Mouse (Mus musculus) embryonic facial prominence, embryonic 15.5 days (tissue): Measurements from ENCODE around the gene Mex3d. TPM values are rescaled to one million over a fixed set of nuclear protein-coding genes. Genes with fewer than 3 reads are reported as not detected.

ENCODE experiments used
- ATAC-seq: fragments of 200-750 bp; cut with Nextera tagmentation; 2 replicates; pipeline ENCODE4 v1.8.0; 2017; ENCODE audit warnings: low read depth, moderate TSS enrichment; ENCODE audit not compliant: insufficient number of reproducible peaks, low FRiP score, low TSS enrichment
- H3K27ac ChIP-seq: fragments of 300-500 bp; sonication (generic); replicated peaks from 2 replicates; pipeline ENCODE4 v1.5.1; 2015; ENCODE audit warnings: mild to moderate bottlenecking, inconsistent platforms
- H3K27me3 ChIP-seq: fragments of 300-500 bp; sonication (generic); 2 replicates; pipeline ENCODE4 v1.6.1; 2015; ENCODE audit warnings: inconsistent platforms
- H3K36me3 ChIP-seq: fragments of 300-500 bp; sonication (generic); 2 replicates; pipeline ENCODE4 v1.6.1; 2015; ENCODE audit warnings: mild to moderate bottlenecking, inconsistent platforms
- H3K4me1 ChIP-seq: fragments of 300-500 bp; sonication (generic); 2 replicates; pipeline ENCODE4 v1.6.1; 2015; ENCODE audit warnings: inconsistent platforms
- H3K4me2 ChIP-seq: fragments of 300-500 bp; sonication (generic); replicated peaks from 2 replicates; pipeline ENCODE4 v1.6.1; 2015; ENCODE audit warnings: mild to moderate bottlenecking, inconsistent platforms
- H3K4me3 ChIP-seq: fragments of 300-500 bp; sonication (generic); replicated peaks from 2 replicates; pipeline ENCODE4 v1.5.1; 2015; ENCODE audit warnings: mild to moderate bottlenecking, inconsistent platforms
- H3K9ac ChIP-seq: fragments of 300-500 bp; sonication (generic); 2 replicates; pipeline ENCODE4 v1.6.1; 2015; ENCODE audit warnings: inconsistent platforms
- H3K9me3 ChIP-seq: fragments of 300-500 bp; sonication (generic); replicated peaks from 2 replicates; pipeline ENCODE4 v1.6.1; 2016; ENCODE audit warnings: inconsistent platforms
- WGBS: fragments of 180-500 bp; shearing (Covaris S2); methylation state at CpG from one replicate; pipeline ENCODE4 v1.1.7; 2015; 5-methylcytosine and 5-hydroxymethylcytosine counted together
- polyA plus RNA-seq: library from polyadenylated mRNA; unstranded; fragments of >200 nt; fragmentation: Nextera tagmentation; extraction: Ambion mirVana; gene quantifications from 2 replicates; pipeline ENCODE4 v1.2.1, GENCODE M21; 2015

Mex3d gene
- polyA plus RNA-seq, 1 experiment from 2014 or later: 7.2 TPM

DNA sequence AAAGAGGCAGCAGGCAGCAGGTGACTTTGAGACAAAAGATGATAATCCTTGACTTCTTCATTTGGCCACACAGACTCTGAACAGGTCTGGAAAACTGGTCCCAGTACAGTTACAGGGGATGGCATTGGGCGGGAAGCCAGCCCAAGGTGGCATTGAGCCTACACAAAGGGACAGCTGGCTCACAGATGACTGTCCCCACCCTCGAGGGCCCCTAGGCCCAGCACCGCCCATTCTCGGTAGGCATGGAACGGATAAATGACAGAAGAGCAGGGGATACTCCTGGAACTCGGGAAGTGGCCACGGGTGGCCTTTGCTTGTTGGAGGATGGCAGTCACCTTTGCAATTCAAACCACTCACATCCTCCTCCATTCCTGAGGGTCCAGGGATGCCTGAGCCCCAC lies 2.1 kb downstream of the Mex3d start:
- Histone ChIP-seq H3K27me3 (no peaks in the 10 kb centered on the region), H3K4me1 (peaks cover 44% of the 10 kb centered on the region), H3K9me3 (no peaks in the 10 kb centered on the region), H3K9ac (peak overlapping the region; percentile 74), H3K4me3 (peak overlapping the region; percentile 67), H3K27ac (peak overlapping the region; percentile 83), H3K4me2 (peak overlapping the region; percentile 85), H3K36me3 (peaks cover 34% of the 10 kb centered on the region)
- WGBS: 10% methylated on average over 7 of the region's 7 CpGs
- no peak for ATAC-seq

DNA sequence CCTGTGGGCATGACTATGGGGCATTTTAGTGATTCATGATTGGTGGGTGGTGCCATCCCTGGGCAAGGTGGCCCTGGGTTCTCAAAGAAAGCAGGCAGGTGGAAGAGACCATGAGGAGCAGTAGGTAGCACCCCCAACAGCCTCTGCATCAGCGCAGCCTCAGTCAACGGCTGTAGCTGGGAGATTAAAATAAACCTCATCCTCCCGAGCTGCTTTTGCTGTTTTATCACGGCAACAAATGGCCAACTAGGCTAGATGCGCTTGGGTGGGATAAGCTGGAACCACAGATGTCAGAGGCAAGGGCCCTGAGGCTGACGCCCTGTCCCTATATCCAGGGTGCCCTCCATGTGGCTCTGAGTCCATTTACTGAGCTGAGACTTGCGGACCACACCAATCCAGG lies 2.8 kb downstream of the Mex3d start:
- WGBS: 78% methylated on average over 7 of the region's 7 CpGs
- Histone ChIP-seq H3K27me3 (no peaks in the 10 kb centered on the region), H3K36me3 (peaks cover 33% of the 10 kb centered on the region), H3K4me2 (peak overlapping the region; percentile 85), H3K9me3 (no peaks in the 10 kb centered on the region), H3K27ac (no peak overlapping the region), H3K9ac (no peak overlapping the region; the same call in 1 of the 2 replicates), H3K4me1 (peaks cover 44% of the 10 kb centered on the region), H3K4me3 (peak overlapping the region; percentile 67)
- no peak for ATAC-seq

DNA sequence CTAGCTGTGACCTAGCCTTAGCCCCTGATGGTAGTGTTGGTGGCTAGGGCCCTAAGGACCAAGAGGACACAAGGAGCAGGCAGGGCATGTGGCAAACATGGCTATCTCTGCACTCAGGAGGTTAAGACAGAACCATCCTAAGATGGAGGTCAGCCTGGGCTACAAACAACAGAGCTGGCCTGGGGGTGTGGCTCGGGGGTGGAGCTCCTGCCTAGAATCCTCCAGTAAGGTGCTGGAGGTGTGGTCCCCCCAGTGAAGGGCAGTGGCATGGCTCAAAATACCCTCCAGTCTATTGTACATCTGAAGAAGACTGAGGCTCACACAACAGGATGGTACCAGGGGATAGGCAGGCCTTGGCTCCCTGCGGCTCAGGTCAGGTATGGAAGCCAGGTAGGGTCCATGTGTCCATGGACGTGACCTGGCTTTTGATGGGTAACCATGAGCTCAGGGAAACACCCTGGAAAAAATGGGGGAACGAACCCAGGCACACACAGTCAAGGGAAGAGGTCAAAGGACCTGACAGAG lies 3.3 kb downstream of the Mex3d start:
- H3K9ac ChIP-seq: no peak overlapping the region
- no peak overlapping the region for H3K27ac ChIP-seq
- H3K36me3 ChIP-seq: peaks cover 33% of the 10 kb centered on the region
- ATAC-seq: no peak
- H3K4me3 ChIP-seq: peak overlapping the region; percentile 67
- no peaks in the 10 kb centered on the region for H3K9me3 ChIP-seq
- peaks cover 44% of the 10 kb centered on the region for H3K4me1 ChIP-seq
- WGBS: 86% methylated on average over 4 of the region's 4 CpGs
- peak overlapping the region; percentile 85 for H3K4me2 ChIP-seq
- no peaks in the 10 kb centered on the region for H3K27me3 ChIP-seq

- Histone ChIP-seq H3K9ac (no peak overlapping the region), H3K4me2 (no peak overlapping the region), H3K9me3 (no peaks in the 10 kb centered on the region), H3K4me3 (no peak overlapping the region), H3K27me3 (no peaks in the 10 kb centered on the region), H3K36me3 (peaks cover 33% of the 10 kb centered on the region), H3K27ac (no peak overlapping the region), H3K4me1 (peaks cover 39% of the 10 kb centered on the region)
- WGBS: 61% methylated on average over 4 of the region's 4 CpGs
- no peak for ATAC-seq
These were observed 4.0 kb downstream of the Mex3d start for GRCm38 (mm10) chr10:80383431-80383830.

DNA sequence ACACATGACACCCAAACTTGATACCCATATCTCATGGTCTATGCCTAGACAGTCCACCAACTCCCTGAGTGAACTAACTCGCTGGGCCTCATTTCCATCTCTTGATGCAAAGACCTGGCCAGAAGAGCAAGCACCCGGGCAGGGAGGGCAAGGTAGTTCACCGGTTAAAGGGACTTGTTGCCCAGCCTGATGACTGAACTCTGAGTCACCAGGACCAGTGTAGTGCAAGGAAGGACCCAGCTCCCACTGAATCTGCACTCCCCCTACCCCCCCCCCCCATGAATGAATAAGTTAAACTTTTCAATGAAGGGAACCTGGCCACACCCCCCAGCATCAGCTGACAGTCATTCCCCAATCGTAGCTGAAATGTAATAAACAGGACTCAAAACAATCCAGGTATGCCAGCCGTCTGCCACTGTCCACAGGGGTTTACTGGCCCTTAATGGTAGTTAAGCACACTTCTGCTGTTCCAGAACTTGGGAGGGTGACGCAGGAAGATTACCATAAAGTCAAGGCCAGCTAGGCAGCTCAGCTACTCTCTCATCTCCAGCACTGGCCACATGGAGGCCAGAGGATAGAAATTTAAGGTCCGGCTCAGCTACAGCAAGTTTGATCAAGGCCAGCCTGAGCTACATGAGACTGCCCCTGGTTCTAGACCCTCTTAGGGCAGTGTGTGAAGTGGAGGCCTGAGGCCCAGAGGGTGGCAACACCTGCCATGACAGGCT lies 4.7 kb downstream of the Mex3d start:
- H3K9me3 ChIP-seq: no peaks in the 10 kb centered on the region
- H3K4me1 ChIP-seq: peaks cover 32% of the 10 kb centered on the region
- ATAC-seq: no peak
- H3K4me2 ChIP-seq: no peak overlapping the region
- H3K27ac ChIP-seq: no peak overlapping the region
- H3K4me3 ChIP-seq: no peak overlapping the region
- WGBS: 80% methylated on average over 7 of the region's 7 CpGs
- peaks cover 33% of the 10 kb centered on the region for H3K36me3 ChIP-seq
- H3K27me3 ChIP-seq: no peaks in the 10 kb centered on the region
- H3K9ac ChIP-seq: no peak overlapping the region

- H3K27me3 ChIP-seq: no peaks in the 10 kb centered on the region
- 54% methylated on average over 10 of the region's 10 CpGs for WGBS
These were observed 9.7 kb downstream of the Mex3d start for GRCm38 (mm10) chr10:80377716-80378115.

GRCm38 (mm10) chr10:80376160-80376559 lies 11.3 kb downstream of the Mex3d start:
- ATAC-seq: no peak
- Histone ChIP-seq H3K9me3 (no peaks in the 10 kb centered on the region), H3K36me3 (peaks cover 12% of the 10 kb centered on the region), H3K27ac (no peak overlapping the region), H3K4me2 (no peak overlapping the region), H3K4me1 (peaks cover 12% of the 10 kb centered on the region; the same call in 1 of the 2 replicates), H3K4me3 (no peak overlapping the region), H3K27me3 (no peaks in the 10 kb centered on the region), H3K9ac (no peak overlapping the region)
- WGBS: 3% methylated on average over 7 of the region's 7 CpGs

More at GRCm38 (mm10) chr10:80377716-80378115, 9.7 kb downstream of the Mex3d start:
- H3K27ac ChIP-seq: no peak overlapping the region
- peaks cover 27% of the 10 kb centered on the region for H3K36me3 ChIP-seq
- H3K9ac ChIP-seq: no peak overlapping the region
- no peak for ATAC-seq
- no peak overlapping the region for H3K4me3 ChIP-seq
- no peaks in the 10 kb centered on the region for H3K9me3 ChIP-seq
- no peaks in the 10 kb centered on the region for H3K4me1 ChIP-seq
- H3K4me2 ChIP-seq: no peak overlapping the region

DNA sequence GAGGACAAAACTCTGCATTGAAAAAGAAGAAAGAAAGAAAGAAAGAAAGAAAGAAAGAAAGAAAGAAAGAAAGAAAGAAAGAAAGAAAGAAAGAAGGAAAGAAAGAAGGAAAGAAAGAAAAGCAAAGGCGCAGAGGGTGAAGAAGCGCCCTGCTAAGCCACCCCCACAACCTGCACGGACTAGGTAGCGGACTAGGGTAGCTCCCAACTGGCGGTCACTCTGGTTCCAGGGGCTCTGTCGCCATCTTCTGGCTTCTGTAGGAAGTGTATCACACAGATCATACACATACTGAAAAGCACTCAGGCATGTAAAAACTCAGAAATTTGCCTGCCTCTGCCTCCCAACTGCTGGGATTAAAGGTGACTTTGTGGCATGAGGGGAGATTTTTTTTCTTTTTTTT lies 13.4 kb downstream of the Mex3d start:
- Histone ChIP-seq H3K4me1 (peaks cover 12% of the 10 kb centered on the region; the same call in 1 of the 2 replicates), H3K4me3 (no peak overlapping the region), H3K9me3 (no peaks in the 10 kb centered on the region), H3K4me2 (no peak overlapping the region), H3K9ac (no peak overlapping the region), H3K27ac (no peak overlapping the region), H3K27me3 (no peaks in the 10 kb centered on the region), H3K36me3 (no peaks in the 10 kb centered on the region)
- no peak for ATAC-seq
- 18% methylated on average over 6 of the region's 6 CpGs for WGBS

GRCm38 (mm10) chr10:80372706-80373105 lies 14.8 kb downstream of the Mex3d start:
- peaks cover 12% of the 10 kb centered on the region; the same call in 1 of the 2 replicates for H3K4me1 ChIP-seq
- 75% methylated on average over 6 of the region's 6 CpGs for WGBS
- H3K4me2 ChIP-seq: no peak overlapping the region
- peak overlapping the region; percentile 60; the same call in 1 of the 2 replicates for H3K27ac ChIP-seq
- H3K9ac ChIP-seq: no peak overlapping the region
- ATAC-seq: no peak
- no peaks in the 10 kb centered on the region for H3K36me3 ChIP-seq
- H3K9me3 ChIP-seq: no peaks in the 10 kb centered on the region
- no peaks in the 10 kb centered on the region for H3K27me3 ChIP-seq
- H3K4me3 ChIP-seq: no peak overlapping the region

DNA sequence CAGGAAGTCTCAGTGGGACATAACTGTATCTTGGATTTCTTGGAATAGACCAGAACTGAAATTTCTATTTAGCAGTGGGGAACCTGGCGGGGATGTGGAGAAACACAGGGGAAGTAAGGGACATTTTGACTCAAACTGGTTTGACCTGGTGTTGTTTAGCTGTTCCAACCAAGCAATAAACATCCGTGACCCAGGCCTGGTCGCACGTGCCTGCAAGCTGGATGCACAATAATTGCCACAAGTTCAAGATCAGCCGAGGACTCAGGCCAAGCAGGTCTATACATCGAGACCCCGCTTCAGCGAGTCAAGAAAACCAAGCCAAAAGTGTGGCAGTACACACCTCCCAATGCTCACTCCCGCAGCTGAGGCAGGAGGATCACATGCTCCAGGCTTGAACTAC lies 15.5 kb downstream of the Mex3d start:
- Histone ChIP-seq H3K36me3 (no peaks in the 10 kb centered on the region), H3K9ac (no peak overlapping the region), H3K4me3 (peak overlapping the region; percentile 35), H3K4me1 (peaks cover 12% of the 10 kb centered on the region; the same call in 1 of the 2 replicates), H3K4me2 (peak overlapping the region; percentile 35), H3K9me3 (no peaks in the 10 kb centered on the region), H3K27me3 (peaks cover 4% of the 10 kb centered on the region; the same call in 1 of the 2 replicates), H3K27ac (peak overlapping the region; percentile 60)
- ATAC-seq: no peak
- WGBS: 51% methylated on average over 9 of the region's 9 CpGs

GRCm38 (mm10) chr10:80371411-80371966 lies 16.0 kb downstream of the Mex3d start:
- Histone ChIP-seq H3K4me3 (peak overlapping the region; percentile 35), H3K27me3 (peaks cover 4% of the 10 kb centered on the region; the same call in 1 of the 2 replicates), H3K9me3 (no peaks in the 10 kb centered on the region), H3K36me3 (no peaks in the 10 kb centered on the region), H3K9ac (no peak overlapping the region), H3K27ac (peak overlapping the region; percentile 60), H3K4me1 (peaks cover 12% of the 10 kb centered on the region; the same call in 1 of the 2 replicates), H3K4me2 (peak overlapping the region; percentile 35)
- peak; percentile 85 for ATAC-seq
- 2% methylated on average over 12 of the region's 12 CpGs for WGBS
